Mouse (Mus musculus): ENCODE measurements around the gene Bad. TPM values are rescaled to one million over a fixed set of nuclear protein-coding genes. Genes with fewer than 3 reads are reported as not detected.

Bad gene
- polyA plus RNA-seq, 1 experiment from 2014 or later = 56.9 TPM

Small RNAs within 50 kb of the gene (microRNA-seq; reads per million reads assigned to microRNA genes)
- gene Mir6990 = 1.8 reads per million

Other genes with a start within 250 kb of the Bad start
- gene Rps6ka4, start 101.2 kb upstream of the Bad start, polyA plus RNA-seq (2015; fragmentation: Nextera tagmentation; extraction: Ambion mirVana) = 14.1 and 15.4 TPM in 2 replicates
- 0.39 and 1.3 TPM in 2 replicates for gene Ccdc88b, start 83.7 kb upstream of the Bad start, polyA plus RNA-seq (2015; fragmentation: Nextera tagmentation; extraction: Ambion mirVana)
- 79.1 and 93.8 TPM in 2 replicates for gene Trmt112, start 32.2 kb upstream of the Bad start, polyA plus RNA-seq (2015; fragmentation: Nextera tagmentation; extraction: Ambion mirVana)
- gene Prdx5, start 31.8 kb upstream of the Bad start, polyA plus RNA-seq (2015; fragmentation: Nextera tagmentation; extraction: Ambion mirVana) = 217 and 232 TPM in 2 replicates
- gene Esrra, start 20.0 kb upstream of the Bad start, polyA plus RNA-seq (2015; fragmentation: Nextera tagmentation; extraction: Ambion mirVana) = 30.4 and 33.0 TPM in 2 replicates
- 1.7 and 3.6 TPM in 2 replicates for gene Catsperz, start 16.5 kb upstream of the Bad start, polyA plus RNA-seq (2015; fragmentation: Nextera tagmentation; extraction: Ambion mirVana)
- 0.18 and 0.44 TPM in 2 replicates for gene Kcnk4, start 7.3 kb upstream of the Bad start, polyA plus RNA-seq (2015; fragmentation: Nextera tagmentation; extraction: Ambion mirVana)
- 18.6 and 19.6 TPM in 2 replicates for gene Gpr137, start 619 bp downstream of the Bad start, polyA plus RNA-seq (2015; fragmentation: Nextera tagmentation; extraction: Ambion mirVana)
- 82.3 and 117 TPM in 2 replicates for gene Ppp1r14b, start 33.1 kb downstream of the Bad start, polyA plus RNA-seq (2015; fragmentation: Nextera tagmentation; extraction: Ambion mirVana)
- gene Plcb3, start 34.6 kb downstream of the Bad start, polyA plus RNA-seq (2015; fragmentation: Nextera tagmentation; extraction: Ambion mirVana) = 18.1 and 18.6 TPM in 2 replicates
- gene Fkbp2, start 38.6 kb downstream of the Bad start, polyA plus RNA-seq (2015; fragmentation: Nextera tagmentation; extraction: Ambion mirVana) = 80.9 and 98.7 TPM in 2 replicates
- gene Vegfb, start 45.8 kb downstream of the Bad start, polyA plus RNA-seq (2015; fragmentation: Nextera tagmentation; extraction: Ambion mirVana) = 125 and 133 TPM in 2 replicates
- 33.2 and 35.6 TPM in 2 replicates for gene Dnajc4, start 50.7 kb downstream of the Bad start, polyA plus RNA-seq (2015; fragmentation: Nextera tagmentation; extraction: Ambion mirVana)
- 23.3 and 26.8 TPM in 2 replicates for gene Nudt22, start 54.3 kb downstream of the Bad start, polyA plus RNA-seq (2015; fragmentation: Nextera tagmentation; extraction: Ambion mirVana)
- 15.8 and 16.6 TPM in 2 replicates for gene Trpt1, start 54.3 kb downstream of the Bad start, polyA plus RNA-seq (2015; fragmentation: Nextera tagmentation; extraction: Ambion mirVana)
- 7.6 and 8.1 TPM in 2 replicates for gene Fermt3, start 77.6 kb downstream of the Bad start, polyA plus RNA-seq (2015; fragmentation: Nextera tagmentation; extraction: Ambion mirVana)
- gene Stip1, start 98.1 kb downstream of the Bad start, polyA plus RNA-seq (2015; fragmentation: Nextera tagmentation; extraction: Ambion mirVana) = 207 and 228 TPM in 2 replicates
- gene Macrod1, start 114.9 kb downstream of the Bad start, polyA plus RNA-seq (2015; fragmentation: Nextera tagmentation; extraction: Ambion mirVana) = 32.0 and 32.9 TPM in 2 replicates
- 1.1 and 1.4 TPM in 2 replicates for gene Flrt1, start 163.9 kb downstream of the Bad start, polyA plus RNA-seq (2015; fragmentation: Nextera tagmentation; extraction: Ambion mirVana)